Mouse (Mus musculus) thymus, postnatal 0 days (tissue): ENCODE data around the gene Mamld1. TPM values are rescaled to one million over a fixed set of nuclear protein-coding genes. Genes with fewer than 3 reads are reported as not detected.

Experiments used
- DNase-seq: peaks from one replicate; pipeline ENCODE4 v3.0.0-alpha.2; 2015; ENCODE audit warnings: low spot score
- polyA plus RNA-seq: library from polyadenylated mRNA; unstranded; fragments of >200 nt; fragmentation: Nextera tagmentation; extraction: Ambion mirVana; gene quantifications from 2 replicates; pipeline ENCODE4 v1.2.1, GENCODE M21; 2015

The Mamld1 gene
- polyA plus RNA-seq, 1 experiment from 2014 or later: 0.33 TPM

- no peak for DNase-seq
Measured at GRCm38 (mm10) chrX:71131464-71131863, 81.4 kb downstream of the Mamld1 start.

- no peak for DNase-seq
Measured at GRCm38 (mm10) chrX:71141390-71141789, 91.3 kb downstream of the Mamld1 start.

- no peak for DNase-seq
Measured at GRCm38 (mm10) chrX:71149441-71150050, 99.5 kb downstream of the Mamld1 start.

- no peak for DNase-seq
Measured at GRCm38 (mm10) chrX:71150551-71151001, 100.5 kb downstream of the Mamld1 start.

GRCm38 (mm10) chrX:71181526-71181925 is 131.5 kb downstream of the Mamld1 start:
- DNase-seq: no peak

GRCm38 (mm10) chrX:71183671-71184070 is 133.6 kb downstream of the Mamld1 start:
- no peak for DNase-seq

GRCm38 (mm10) chrX:71186396-71186795 is 136.3 kb downstream of the Mamld1 start:
- no peak for DNase-seq

- DNase-seq: no peak
Measured at GRCm38 (mm10) chrX:71204776-71205175, 154.7 kb downstream of the Mamld1 start.

Other genes with a start within 250 kb of the Mamld1 start
- gene Mtm1, start 160.5 kb downstream of the Mamld1 start, polyA plus RNA-seq: 6.8 and 7.7 TPM in 2 replicates